Mouse (Mus musculus) adrenal gland, adult 2 months (tissue): ENCODE results near the gene Hps3. TPM values are rescaled to one million over a fixed set of nuclear protein-coding genes. Genes with fewer than 3 reads are reported as not detected.
"Not testable (repeated sequence)": the region's sequence is repeated elsewhere in the genome, so short reads cannot be mapped to it uniquely, and the experiment has no call there.

Experiments
- DNase-seq: peaks from one replicate; pipeline ENCODE4 v3.0.0; 2021
- polyA plus RNA-seq: library from polyadenylated mRNA; depleted of rRNA; stranded (reverse); fragments of >200 nt; gene quantifications from 2 replicates; pipeline ENCODE4 v1.2.3, GENCODE M21; 2012
- total RNA-seq, 2 experiments: library from RNA; stranded (reverse); gene quantifications; 2 replicates each; pipeline ENCODE4 v1.2.3; 2021

The Hps3 gene
- total and polyA plus RNA-seq, 3 experiments: 14.4 to 27.0 (median 15.0) TPM

DNA sequence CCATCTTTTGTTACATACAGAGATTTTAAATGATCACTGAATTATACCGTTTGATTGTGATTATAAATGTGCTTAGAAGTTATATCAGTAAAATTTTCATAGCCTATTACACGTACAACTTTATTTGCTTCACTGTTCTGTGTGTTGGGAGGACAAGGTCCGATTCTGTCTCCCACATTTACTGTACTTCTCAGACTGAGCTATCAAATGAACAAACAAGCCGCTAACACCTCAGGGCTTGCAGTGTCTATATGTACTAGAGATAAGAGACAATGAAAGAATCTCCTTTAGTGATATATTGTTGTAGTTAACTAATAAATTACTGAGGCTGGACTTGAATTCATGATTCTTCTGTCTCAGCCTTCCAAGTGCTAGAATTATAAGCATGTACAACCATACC, 27.8 kb downstream of the Hps3 start:
- DNase-seq: no peak

DNA sequence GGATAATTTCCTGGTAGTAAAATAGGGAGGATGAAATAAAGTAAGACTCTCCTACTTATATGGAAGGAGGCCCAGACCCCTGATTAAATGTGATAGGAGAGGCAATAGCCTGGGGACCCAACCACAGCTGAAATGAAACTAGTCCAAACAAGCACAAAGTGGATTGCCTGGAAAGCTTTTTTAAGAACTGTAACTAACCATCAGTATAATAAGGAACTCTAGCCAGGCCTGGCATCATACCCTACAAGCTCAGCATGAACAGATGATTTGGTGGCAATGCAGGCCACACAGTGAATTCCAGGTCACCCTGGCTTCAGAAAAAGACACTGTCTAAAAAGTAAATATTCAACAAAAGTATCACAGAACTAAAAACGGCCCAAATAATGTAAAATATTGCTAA, 29.5 kb downstream of the Hps3 start:
- DNase-seq: no peak

- no peak for DNase-seq
These were observed 30.7 kb downstream of the Hps3 start for GRCm38 (mm10) chr3:20004422-20004821.

DNA sequence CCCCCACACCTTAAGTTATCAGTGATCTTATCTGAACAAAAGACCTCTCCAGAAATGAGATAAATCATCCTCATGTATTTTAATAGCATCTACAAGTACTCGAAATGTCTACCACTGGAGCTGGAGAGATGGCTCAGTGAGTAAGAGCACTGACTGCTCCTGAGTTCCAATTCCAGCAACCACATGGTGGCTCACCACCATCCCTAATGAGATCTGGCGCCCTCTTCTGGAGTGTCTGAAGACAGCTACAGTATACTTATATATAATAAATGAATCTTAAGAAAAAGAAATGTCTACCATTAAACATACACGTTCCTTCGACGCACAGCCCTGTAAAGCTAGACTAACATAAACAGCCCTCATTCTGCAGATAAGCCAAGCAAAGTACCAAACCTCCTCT, 32.3 kb downstream of the Hps3 start:
- DNase-seq: peak; percentile 36

- DNase-seq: no peak
These were observed 34.3 kb downstream of the Hps3 start for GRCm38 (mm10) chr3:20000806-20001205.

DNA sequence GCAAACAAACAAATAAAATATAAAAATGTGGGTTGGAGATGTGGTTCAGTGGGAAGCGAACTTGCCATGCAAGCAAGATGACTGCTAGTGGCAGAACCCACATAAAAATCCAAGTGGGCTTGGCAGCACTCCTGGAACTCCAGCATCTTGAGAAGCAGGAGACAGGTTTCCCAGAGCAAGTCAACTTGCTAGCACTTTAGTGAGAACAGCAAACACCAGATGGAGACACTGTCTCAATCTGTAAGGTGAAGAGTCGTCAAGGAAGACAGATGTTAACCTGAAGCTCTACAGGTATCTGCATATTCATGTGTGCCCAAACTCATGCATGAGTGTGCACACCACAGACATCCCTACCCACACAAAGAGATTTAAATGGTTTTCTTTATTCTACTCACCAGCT, 35.6 kb downstream of the Hps3 start:
- no peak for DNase-seq

GRCm38 (mm10) chr3:19992388-19992787, 42.7 kb downstream of the Hps3 start:
- DNase-seq: no peak

- peak; percentile 22 for DNase-seq
These were observed 45.1 kb downstream of the Hps3 start for GRCm38 (mm10) chr3:19990031-19990430.

DNA sequence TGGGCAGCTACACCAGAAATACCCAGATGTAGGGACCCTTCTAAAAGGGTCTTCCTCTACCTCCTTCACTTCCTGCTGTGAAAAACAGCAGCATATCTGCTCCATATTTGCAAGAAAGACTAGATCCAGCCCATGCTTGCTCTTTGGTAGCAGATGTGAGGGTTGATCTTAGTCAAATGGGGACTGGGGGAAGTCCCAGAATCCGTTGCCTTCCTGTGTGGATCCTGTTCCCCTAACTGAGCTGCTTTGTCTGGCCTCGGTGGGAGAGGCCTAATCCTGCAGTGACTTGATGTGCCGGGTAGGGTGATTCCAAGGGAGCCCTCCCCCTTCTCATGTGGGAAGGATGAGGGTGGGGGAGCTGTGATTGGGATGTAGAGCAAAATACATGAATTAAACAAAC, 49.0 kb downstream of the Hps3 start:
- DNase-seq: no peak

- DNase-seq: no peak
These were observed 52.3 kb downstream of the Hps3 start for GRCm38 (mm10) chr3:19982846-19983245.

DNA sequence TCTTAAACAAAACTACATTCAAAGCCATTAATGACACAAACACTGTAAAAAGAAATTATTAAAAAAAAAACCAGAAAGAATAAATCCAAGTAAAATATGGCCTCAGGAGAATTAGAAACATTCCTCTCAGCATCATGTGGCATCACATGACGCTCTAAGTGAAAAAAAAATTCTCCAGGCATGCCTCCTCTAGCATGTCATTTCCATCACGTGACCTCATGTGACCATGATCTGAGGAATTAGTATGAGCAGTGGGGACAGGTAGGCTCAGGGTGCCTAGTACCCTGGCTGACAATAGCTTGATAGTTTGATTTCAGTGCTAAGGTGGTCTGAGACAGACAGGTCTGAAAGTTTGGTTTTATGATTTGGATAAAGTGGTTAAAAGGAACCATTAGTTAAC, 54.0 kb downstream of the Hps3 start:
- DNase-seq: no peak

- peak; percentile 41 for DNase-seq
These were observed 56.6 kb downstream of the Hps3 start for GRCm38 (mm10) chr3:19978474-19978873.

GRCm38 (mm10) chr3:19966072-19966471, 69.0 kb downstream of the Hps3 start:
- DNase-seq: no peak

- no peak for DNase-seq
These were observed 69.9 kb downstream of the Hps3 start for GRCm38 (mm10) chr3:19965239-19965638.

DNA sequence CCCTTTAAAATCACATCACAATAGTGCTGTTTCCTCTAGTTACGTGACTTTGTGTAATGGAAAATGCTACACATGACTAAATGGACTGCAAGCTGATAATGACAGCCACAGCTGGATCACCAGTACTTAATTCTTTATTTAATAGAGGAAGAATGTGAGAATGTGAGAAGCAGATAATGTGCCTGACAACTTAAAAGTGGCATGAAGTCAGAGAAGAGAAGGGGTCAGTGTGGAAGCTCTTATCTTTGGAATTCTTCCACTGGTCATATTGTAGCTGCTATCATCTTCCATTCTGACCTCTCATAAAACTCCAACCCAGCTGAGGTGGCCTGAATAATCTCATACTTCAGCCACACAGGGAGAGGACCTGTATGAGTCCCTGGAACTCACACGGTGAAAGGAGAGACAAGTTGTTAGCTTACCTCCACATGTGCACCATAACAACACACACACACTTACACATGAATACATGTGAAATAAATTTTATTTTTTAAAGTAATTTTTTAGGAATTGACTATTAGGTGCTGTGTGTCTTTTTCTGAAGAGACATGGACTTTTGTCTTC, 70.4 kb downstream of the Hps3 start:
- no peak for DNase-seq

DNA sequence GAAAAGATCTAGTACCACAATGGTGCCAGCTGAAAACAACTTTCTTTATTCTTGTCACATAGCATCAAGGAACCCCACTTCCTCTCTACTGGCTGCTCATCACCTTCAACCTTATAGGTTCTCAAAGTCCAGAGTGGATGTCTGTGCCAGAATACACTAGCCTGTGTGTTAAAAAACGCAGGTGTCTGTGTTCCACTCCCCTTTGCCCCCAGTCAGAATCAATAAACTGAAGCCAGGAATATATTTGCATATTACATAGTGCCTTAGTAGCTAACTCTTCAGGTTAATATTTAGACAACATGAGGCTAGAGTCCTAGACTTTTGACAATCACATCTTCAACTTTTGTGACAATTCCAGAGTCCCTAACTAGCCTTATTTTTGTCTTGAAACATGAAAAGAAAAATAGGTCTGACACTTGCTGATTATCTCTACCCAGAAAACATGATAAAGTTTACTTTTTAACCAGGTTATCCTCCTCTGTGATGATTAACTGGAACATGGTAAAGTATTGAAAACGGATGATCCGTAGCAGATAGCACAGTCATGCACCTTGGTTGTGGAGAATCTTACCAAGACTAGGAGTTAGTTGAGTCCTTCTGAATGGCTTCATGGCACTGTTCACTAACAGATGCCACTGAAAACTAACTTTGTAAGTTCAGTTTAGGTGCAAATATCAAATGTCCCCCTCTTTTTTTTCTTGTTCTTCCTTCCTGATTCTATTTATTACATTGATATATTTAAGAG, 72.2 kb downstream of the Hps3 start:
- DNase-seq: no peak

- DNase-seq: no peak
These were observed 73.8 kb downstream of the Hps3 start for GRCm38 (mm10) chr3:19961341-19961740.

DNA sequence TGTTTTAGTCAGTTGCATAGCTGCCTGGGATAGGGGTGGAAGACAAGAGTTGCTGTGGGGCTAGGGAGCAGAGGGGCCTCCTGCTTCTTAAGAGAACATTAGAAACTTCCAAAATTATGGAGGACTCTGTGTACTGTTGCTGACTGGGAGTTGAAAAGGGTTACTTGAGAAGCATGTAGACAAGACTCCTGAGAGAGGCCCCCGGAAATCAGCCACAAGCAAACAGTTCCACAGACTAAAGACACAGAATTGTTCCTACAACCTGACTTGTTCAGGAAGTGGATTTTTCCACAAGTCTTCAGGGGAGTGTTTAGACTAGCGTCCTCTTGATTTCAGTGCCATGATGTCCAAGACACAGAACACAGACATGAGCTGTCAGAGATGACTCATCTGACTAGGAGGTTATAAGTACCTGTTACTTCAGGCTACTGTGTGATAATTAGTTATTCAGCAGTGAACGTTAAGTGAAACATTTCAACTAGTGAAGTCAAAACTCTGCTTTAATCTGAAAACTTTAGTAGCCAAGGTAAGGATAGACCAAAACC, 74.5 kb downstream of the Hps3 start:
- DNase-seq: no peak

GRCm38 (mm10) chr3:19958983-19959382, 76.1 kb downstream of the Hps3 start:
- no peak for DNase-seq

DNA sequence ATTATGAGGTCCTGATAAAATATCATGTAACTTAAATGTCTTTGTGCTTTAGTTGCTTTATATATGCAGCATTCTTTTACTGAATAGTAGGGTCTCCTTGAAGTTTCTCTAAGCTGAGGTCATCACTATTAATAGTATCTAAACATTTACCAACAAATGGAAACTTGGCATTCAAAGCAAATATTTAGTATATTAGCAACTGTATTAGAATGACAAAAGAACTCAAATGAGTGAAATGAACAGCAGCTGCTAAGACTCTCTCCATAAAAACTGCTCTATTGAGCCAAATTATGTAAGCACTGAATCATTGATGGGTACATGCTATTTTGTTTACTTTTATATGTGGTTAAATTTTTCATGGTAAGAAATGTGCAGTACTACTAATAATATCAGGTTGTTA, 77.1 kb downstream of the Hps3 start:
- no peak for DNase-seq

DNA sequence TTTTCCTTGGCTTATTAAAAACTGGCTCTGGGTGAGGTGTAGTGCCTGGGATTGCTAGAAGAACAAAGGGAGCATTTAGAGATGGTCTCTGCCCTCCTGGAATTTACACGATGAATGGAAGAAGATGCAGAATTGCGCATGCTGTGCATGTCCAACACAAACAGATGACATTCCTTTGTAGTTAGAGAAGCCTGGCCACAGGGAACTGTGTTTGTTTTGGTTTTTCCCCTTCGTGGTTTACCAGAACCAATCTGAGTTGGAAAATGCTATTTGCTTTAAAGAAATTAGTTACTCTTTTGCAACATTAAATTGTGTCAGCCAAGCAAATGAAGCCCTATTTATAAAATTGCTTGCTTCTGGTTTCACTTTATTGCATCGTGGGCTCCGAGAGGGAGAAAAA, 78.2 kb downstream of the Hps3 start, which contains the start of gene Cp:
Gene Cp, plus strand, starts transcription at position 170 of the 400 bp plus-strand sequence.
- DNase-seq: no peak

- peak; percentile 80 for DNase-seq
These were observed 81.2 kb downstream of the Hps3 start for GRCm38 (mm10) chr3:19953865-19954264.

- no peak for DNase-seq
These were observed 81.7 kb downstream of the Hps3 start for GRCm38 (mm10) chr3:19953425-19953824.

GRCm38 (mm10) chr3:19949401-19949800, 85.7 kb downstream of the Hps3 start:
- DNase-seq: not testable (repeated sequence)
